Mouse (Mus musculus) CH12.LX (cell line): Measurements from ENCODE around the gene Tgm2. TPM values are rescaled to one million over a fixed set of nuclear protein-coding genes. Genes with fewer than 3 reads are reported as not detected.

Source experiments
- DNase-seq: peaks from one replicate; pipeline ENCODE4 v3.0.0-alpha.2; 2013; ENCODE audit errors: extremely low read depth
- H3K27ac ChIP-seq: 2 replicates; pipeline ENCODE4 v1.5.1; 2012; ENCODE audit warnings: low read depth, mild to moderate bottlenecking, control low read depth, moderate library complexity; ENCODE audit not compliant: insufficient read depth
- H3K27me3 ChIP-seq: replicated peaks from 2 replicates; pipeline ENCODE3; 2012; ENCODE audit warnings: inconsistent platforms
- H3K36me3 ChIP-seq, 2 experiments: replicated peaks in 1 of 2; 2 replicates each; pipeline versions ENCODE3 to v1.6.1; 2012; ENCODE audit warnings: inconsistent platforms in 1 of 2, low read length in 1 of 2, mild to moderate bottlenecking in 1 of 2, mixed read lengths in 1 of 2, moderate library complexity in 1 of 2; ENCODE audit not compliant: control insufficient read depth in 1 of 2, insufficient read depth in 1 of 2
- H3K4me1 ChIP-seq, 2 experiments: 2 replicates each; pipeline ENCODE4 v1.6.1; 2012; ENCODE audit warnings: inconsistent platforms in 1 of 2, moderate library complexity in 1 of 2; ENCODE audit not compliant: insufficient read depth in 2 of 2, control insufficient read depth in 1 of 2
- H3K4me2 ChIP-seq: 2 replicates; pipeline ENCODE4 v1.6.1; 2012; ENCODE audit warnings: low read depth, mild to moderate bottlenecking, control low read depth; ENCODE audit not compliant: poor library complexity, insufficient read depth, severe bottlenecking
- H3K4me3 ChIP-seq, 3 experiments: fragments of 150-350 bp in 1 of 3; sonication (generic) in 1 of 3; replicated peaks in 1 of 3; 2 replicates each; pipeline versions ENCODE3 to v1.5.1; 2011 to 2012; ENCODE audit warnings: low read depth in 2 of 3, low read length in 2 of 3, mild to moderate bottlenecking in 2 of 3, moderate library complexity in 2 of 3, control low read depth in 1 of 3, improper control_type of control experiment in 1 of 3, inconsistent platforms in 1 of 3, mixed read lengths in 1 of 3; ENCODE audit not compliant: poor library complexity in 1 of 3
- H3K79me2 ChIP-seq: replicated peaks from 2 replicates; pipeline ENCODE4 v1.6.1; 2012; ENCODE audit warnings: mild to moderate bottlenecking, moderate library complexity; ENCODE audit not compliant: control insufficient read depth, poor library complexity, insufficient read depth, severe bottlenecking; ENCODE audit errors: extremely low read depth
- H3K9ac ChIP-seq: 2 replicates; pipeline ENCODE4 v1.6.1; 2012; ENCODE audit warnings: low read depth, mild to moderate bottlenecking, control low read depth, moderate library complexity; ENCODE audit not compliant: insufficient read depth
- H3K9me3 ChIP-seq: replicated peaks from 2 replicates; pipeline ENCODE3; 2012; ENCODE audit warnings: low read length, inconsistent platforms, mixed read lengths
- BHLHE40 ChIP-seq: IDR thresholded peaks from 2 replicates; pipeline ENCODE4 v1.6.1; 2011; ENCODE audit warnings: mild to moderate bottlenecking, low read depth, low read length, improper control_type of control experiment
- CHD1 ChIP-seq: IDR thresholded peaks from 2 replicates; pipeline ENCODE4 v1.6.1; 2012; ENCODE audit warnings: low read depth, low read length, improper control_type of control experiment, inconsistent platforms
- ELF1 ChIP-seq: IDR thresholded peaks from 2 replicates; pipeline ENCODE4 v1.6.1; 2014; ENCODE audit warnings: low read depth, mild to moderate bottlenecking, inconsistent platforms, low read length, improper control_type of control experiment
- EP300 ChIP-seq: IDR thresholded peaks from 2 replicates; pipeline ENCODE4 v1.6.1; 2011; ENCODE audit warnings: low read length, improper control_type of control experiment
- ETS1 ChIP-seq: conservative IDR thresholded peaks from 2 replicates; pipeline ENCODE4 v1.6.1; 2012; ENCODE audit warnings: low read depth, mild to moderate bottlenecking, inconsistent platforms, low read length, improper control_type of control experiment, moderate library complexity
- HCFC1 ChIP-seq: IDR thresholded peaks from 2 replicates; pipeline ENCODE4 v1.6.1; 2012; ENCODE audit warnings: low read depth, mild to moderate bottlenecking, inconsistent platforms, low read length, improper control_type of control experiment
- JUN ChIP-seq: IDR thresholded peaks from 2 replicates; pipeline ENCODE4 v1.6.1; 2011; ENCODE audit warnings: low read depth, mild to moderate bottlenecking, low read length, improper control_type of control experiment, moderate library complexity; ENCODE audit not compliant: insufficient read depth
- JUND ChIP-seq: conservative IDR thresholded peaks from 2 replicates; pipeline ENCODE4 v1.6.1; 2011; ENCODE audit warnings: low read depth, low read length, improper control_type of control experiment
- KAT2A ChIP-seq: IDR thresholded peaks from 2 replicates; pipeline ENCODE4 v1.6.1; 2012; ENCODE audit warnings: low read length, improper control_type of control experiment, inconsistent platforms; ENCODE audit not compliant: insufficient replicate concordance
- MAX ChIP-seq: IDR thresholded peaks from 2 replicates; pipeline ENCODE4 v1.6.1; 2011; ENCODE audit warnings: low read length, improper control_type of control experiment
- MAZ ChIP-seq: IDR thresholded peaks from 2 replicates; pipeline ENCODE4 v1.6.1; 2012; ENCODE audit warnings: low read depth, mild to moderate bottlenecking, inconsistent platforms, low read length, improper control_type of control experiment, moderate library complexity
- MEF2A ChIP-seq: IDR thresholded peaks from 2 replicates; pipeline ENCODE4 v1.6.1; 2014; ENCODE audit warnings: low read depth, mild to moderate bottlenecking, inconsistent platforms, low read length, improper control_type of control experiment, borderline replicate concordance
- MXI1 ChIP-seq: IDR thresholded peaks from 2 replicates; pipeline ENCODE4 v1.6.1; 2011; ENCODE audit warnings: mild to moderate bottlenecking, low read depth, low read length, improper control_type of control experiment
- MYC ChIP-seq: IDR thresholded peaks from 2 replicates; pipeline ENCODE4 v1.6.1; 2011; ENCODE audit warnings: low read depth, mild to moderate bottlenecking, improper control_type of control experiment, low read length
- NRF1 ChIP-seq: IDR thresholded peaks from 2 replicates; pipeline ENCODE4 v1.6.1; 2014; ENCODE audit warnings: low read depth, mild to moderate bottlenecking, inconsistent platforms, low read length, improper control_type of control experiment, moderate library complexity
- POLR2AphosphoS2 ChIP-seq: IDR thresholded peaks from 2 replicates; pipeline ENCODE4 v1.6.1; 2011; ENCODE audit warnings: low read depth, low read length, improper control_type of control experiment
- RAD21 ChIP-seq: IDR thresholded peaks from 2 replicates; pipeline ENCODE4 v1.6.1; 2011; ENCODE audit warnings: low read depth, mild to moderate bottlenecking, low read length, improper control_type of control experiment, moderate library complexity
- SIN3A ChIP-seq: IDR thresholded peaks from 2 replicates; pipeline ENCODE4 v1.6.1; 2012; ENCODE audit warnings: low read length, improper control_type of control experiment, inconsistent platforms
- TBP ChIP-seq: conservative IDR thresholded peaks from 2 replicates; pipeline ENCODE4 v1.6.1; 2011; ENCODE audit warnings: low read depth, low read length, improper control_type of control experiment
- TCF12 ChIP-seq: IDR thresholded peaks from 2 replicates; pipeline ENCODE4 v1.6.1; 2014; ENCODE audit warnings: low read depth, mild to moderate bottlenecking, inconsistent platforms, low read length, improper control_type of control experiment
- UBTF ChIP-seq: IDR thresholded peaks from 2 replicates; pipeline ENCODE4 v1.6.1; 2012; ENCODE audit warnings: low read depth, mild to moderate bottlenecking, inconsistent platforms, low read length, improper control_type of control experiment, moderate library complexity
- USF1 ChIP-seq: IDR thresholded peaks from 2 replicates; pipeline ENCODE4 v1.6.1; 2014; ENCODE audit warnings: low read depth, mild to moderate bottlenecking, inconsistent platforms, low read length, improper control_type of control experiment
- ZKSCAN1 ChIP-seq: IDR thresholded peaks from 2 replicates; pipeline ENCODE4 v1.6.1; 2012; ENCODE audit warnings: low read depth, inconsistent platforms, low read length, improper control_type of control experiment, borderline replicate concordance
- ZMIZ1 ChIP-seq: IDR thresholded peaks from 2 replicates; pipeline ENCODE4 v1.6.1; 2012; ENCODE audit warnings: low read depth, mild to moderate bottlenecking, inconsistent platforms, low read length, improper control_type of control experiment
- ZNF384 ChIP-seq: IDR thresholded peaks from 2 replicates; pipeline ENCODE4 v1.6.1; 2012; ENCODE audit warnings: low read depth, low read length, improper control_type of control experiment, inconsistent platforms
- dilution Hi-C: fragments of 300-500 bp; cut with MboI; formaldehyde crosslinking; loops from 2 replicates; pipeline ENCODE4 v1.14.3; 2020; ENCODE audit warnings: low sequenced_read_pairs; ENCODE audit not compliant: extremely low pct_unique_long_range_greater_than_20kb, extremely low pct_ligation_motif_present
- in situ Hi-C: fragments of 300-500 bp; cut with MboI; formaldehyde crosslinking; loops from 3 replicates; pipeline ENCODE4 v1.14.3; 2019; ENCODE audit warnings: low sequenced_read_pairs, low pct_ligation_motif_present, low pct_unique_long_range_greater_than_20kb, mixed read lengths
- polyA plus RNA-seq: library from polyadenylated mRNA; unstranded; fragments of >175 nt; gene quantifications from 2 replicates; pipeline ENCODE4 v1.2.1, GENCODE M21; 2012; ENCODE audit warnings: low read depth; ENCODE audit not compliant: insufficient read length
- total RNA-seq, 2 experiments: library from RNA; depleted of rRNA; stranded (reverse); fragments of 300-350 nt in 1 of 2; fragments of >200 nt in 1 of 2; gene quantifications; 2 replicates each; pipeline ENCODE4 v1.2.3; 2012 to 2014

The Tgm2 gene
- total and polyA plus RNA-seq, 3 experiments, result 0.08 to 0.50 (median 0.21) TPM

- no peaks in the 10 kb centered on the region for H3K79me2 ChIP-seq
- H3K36me3 ChIP-seq, result no peaks in the 10 kb centered on the region
- in situ Hi-C loops, result no loop called here
- no peak overlapping the region for H3K27ac ChIP-seq
- no peak overlapping the region for H3K9ac ChIP-seq
- H3K4me3 ChIP-seq, result no peak overlapping the region
- no peak for TF ChIP-seq CHD1
- no peak for TF ChIP-seq ZMIZ1
- TF ChIP-seq MEF2A, result no peak
- TF ChIP-seq UBTF, result no peak
- no peak for TF ChIP-seq USF1
- TF ChIP-seq NRF1, result no peak
- no peak for TF ChIP-seq POLR2AphosphoS2
- no peak for TF ChIP-seq JUND
- TF ChIP-seq JUN, result no peak
- no peak for TF ChIP-seq EP300
- no peak for TF ChIP-seq ELF1
- TF ChIP-seq MAZ, result no peak
- TF ChIP-seq RAD21, result no peak
- TF ChIP-seq ETS1, result no peak
- TF ChIP-seq TCF12, result no peak
- no peak for TF ChIP-seq MYC
- no peak for TF ChIP-seq MXI1
- no peak for TF ChIP-seq MAX
- TF ChIP-seq BHLHE40, result no peak
- TF ChIP-seq KAT2A, result no peak
- no peak for DNase-seq
- H3K4me1 ChIP-seq, result peaks cover 0 to 10% of the 10 kb centered on the region in 2 experiments; a peak in 2 of 4 replicates
- H3K27me3 ChIP-seq, result peaks cover 17% of the 10 kb centered on the region
- H3K9me3 ChIP-seq, result peaks cover 7% of the 10 kb centered on the region
- no peak overlapping the region for H3K4me2 ChIP-seq
- dilution Hi-C loops, result no loop called here
These were observed 37.0 kb upstream of the Tgm2 start for GRCm38 (mm10) chr2:158183266-158183665.

GRCm38 (mm10) chr2:158181932-158182331 lies 35.7 kb upstream of the Tgm2 start:
- in situ Hi-C loops, result no loop called here
- Histone ChIP-seq H3K4me1 (peaks cover 0 to 15% of the 10 kb centered on the region in 2 experiments; a peak in 2 of 4 replicates), H3K4me3 (no peak overlapping the region), H3K36me3 (no peaks in the 10 kb centered on the region), H3K9me3 (peaks cover 10% of the 10 kb centered on the region), H3K9ac (no peak overlapping the region), H3K4me2 (no peak overlapping the region), H3K79me2 (no peaks in the 10 kb centered on the region), H3K27ac (no peak overlapping the region), H3K27me3 (peaks cover 20% of the 10 kb centered on the region)
- TF ChIP-seq BHLHE40 (no peak), SIN3A (no peak), HCFC1 (no peak), ZNF384 (no peak), CHD1 (no peak), ZMIZ1 (no peak), MYC (no peak), UBTF (no peak), TBP (no peak), ZKSCAN1 (no peak), RAD21 (no peak)
- dilution Hi-C loops, result no loop called here
- DNase-seq, result no peak
